Mouse (Mus musculus): ENCODE data around the gene Abcc4.

GRCm38 (mm10) chr14:118490525-118490924 is 215.5 kb downstream of the Abcc4 start:
- TF ChIP-seq POLR2A (IDR thresholded peaks at IDR 0.05; ENCODE audit: borderline replicate concordance, insufficient read depth, low read length), result no peak
- no peak for TF ChIP-seq CTCF (IDR thresholded peaks at IDR 0.05; ENCODE audit: borderline replicate concordance, insufficient read depth, low read depth, low read length)

All from cerebellum, adult 2 months (tissue).